Mouse (Mus musculus): ENCODE data around the gene Mcm8. TPM values are rescaled to one million over a fixed set of nuclear protein-coding genes. Genes with fewer than 3 reads are reported as not detected.

The Mcm8 gene
- 1 to 10 TPM; 3.3 to 4.2 TPM for total RNA-seq (2021)

GRCm38 (mm10) chr2:132815608-132816314 is at the start of gene Mcm8, which contains the start of gene Trmt6:
Gene Mcm8, plus strand, starts transcription at chr2:132816141.
Gene Trmt6, minus strand, starts transcription at chr2:132816055.
- peak; percentile 85 to 86 for DNase-seq

GRCm38 (mm10) chr2:132770822-132771221 is 45.1 kb upstream of the Mcm8 start:
- DNase-seq: no peak

- no peak for DNase-seq
Measured at GRCm38 (mm10) chr2:132780978-132781377, 35.0 kb upstream of the Mcm8 start, which contains the start of gene Chgb. Gene Chgb, plus strand, starts transcription at chr2:132781278.

DNA sequence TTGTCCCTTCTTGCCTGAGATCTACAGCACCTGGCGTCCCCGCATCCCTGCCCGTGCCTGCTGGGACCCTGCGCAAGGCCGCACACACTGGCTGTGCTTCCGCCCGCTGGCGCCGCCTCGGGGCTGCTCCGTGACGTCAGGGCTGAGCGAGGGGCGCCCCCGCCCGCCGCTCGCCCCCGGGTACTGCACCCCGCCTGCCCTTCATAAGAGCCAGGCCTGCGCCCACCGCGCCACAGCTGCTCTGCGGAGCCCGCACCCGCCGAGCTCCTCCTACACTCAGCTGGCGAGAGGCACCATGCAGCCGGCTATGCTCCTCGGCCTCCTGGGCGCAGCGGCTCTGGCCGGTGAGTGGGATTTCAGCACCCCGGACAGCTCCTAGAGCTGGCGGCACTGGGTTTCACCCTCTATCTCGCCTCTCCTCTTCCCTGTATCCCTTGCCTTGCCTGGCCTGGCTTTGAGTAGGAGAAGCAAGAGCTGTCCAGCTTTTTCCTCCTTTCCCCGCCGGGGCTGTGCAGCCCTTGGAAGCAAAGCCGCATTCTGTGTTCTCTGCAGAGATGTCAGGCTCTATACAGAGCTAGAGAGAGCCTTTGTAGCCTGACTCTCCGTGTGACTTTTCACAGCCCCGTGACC is 34.4 kb upstream of the Mcm8 start:
- peak; percentile 84 to 87 for DNase-seq

GRCm38 (mm10) chr2:132784039-132784438 is 31.9 kb upstream of the Mcm8 start:
- no peak for DNase-seq

DNA sequence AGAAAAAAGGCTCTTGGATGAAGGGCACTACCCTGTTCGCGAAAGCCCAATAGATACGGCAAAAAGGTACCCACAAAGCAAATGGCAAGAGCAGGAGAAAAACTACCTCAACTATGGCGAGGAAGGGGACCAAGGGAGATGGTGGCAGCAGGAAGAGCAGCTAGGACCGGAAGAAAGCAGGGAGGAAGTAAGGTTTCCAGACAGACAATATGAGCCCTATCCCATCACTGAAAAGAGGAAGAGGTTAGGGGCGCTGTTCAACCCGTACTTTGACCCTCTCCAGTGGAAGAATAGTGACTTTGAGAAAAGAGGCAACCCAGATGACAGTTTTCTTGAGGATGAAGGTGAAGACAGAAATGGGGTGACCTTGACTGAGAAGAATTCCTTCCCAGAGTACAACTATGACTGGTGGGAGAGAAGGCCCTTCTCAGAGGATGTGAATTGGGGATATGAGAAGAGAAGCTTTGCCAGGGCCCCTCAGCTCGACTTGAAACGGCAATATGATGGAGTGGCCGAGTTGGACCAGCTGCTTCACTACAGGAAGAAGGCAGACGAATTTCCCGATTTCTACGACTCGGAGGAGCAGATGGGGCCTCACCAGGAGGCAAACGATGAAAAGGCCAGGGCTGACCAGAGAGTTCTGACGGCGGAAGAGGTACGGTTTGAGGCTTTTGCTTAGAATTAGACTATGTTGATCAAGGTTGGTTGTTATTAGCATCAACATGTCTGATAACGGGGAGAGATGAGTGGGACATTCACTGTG is 22.3 kb upstream of the Mcm8 start:
- no peak for DNase-seq

- DNase-seq: no peak
Measured at GRCm38 (mm10) chr2:132794204-132794586, 21.7 kb upstream of the Mcm8 start.

- no peak for DNase-seq
Measured at GRCm38 (mm10) chr2:132802976-132803375, 13.0 kb upstream of the Mcm8 start.

- no peak for DNase-seq
Measured at GRCm38 (mm10) chr2:132841071-132841470, 25.1 kb downstream of the Mcm8 start.

- DNase-seq: peak; percentile 96 to 97
Measured at GRCm38 (mm10) chr2:132846407-132847358, 30.7 kb downstream of the Mcm8 start, which contains the start of gene Crls1. Gene Crls1, plus strand, starts transcription at chr2:132846666.

DNA sequence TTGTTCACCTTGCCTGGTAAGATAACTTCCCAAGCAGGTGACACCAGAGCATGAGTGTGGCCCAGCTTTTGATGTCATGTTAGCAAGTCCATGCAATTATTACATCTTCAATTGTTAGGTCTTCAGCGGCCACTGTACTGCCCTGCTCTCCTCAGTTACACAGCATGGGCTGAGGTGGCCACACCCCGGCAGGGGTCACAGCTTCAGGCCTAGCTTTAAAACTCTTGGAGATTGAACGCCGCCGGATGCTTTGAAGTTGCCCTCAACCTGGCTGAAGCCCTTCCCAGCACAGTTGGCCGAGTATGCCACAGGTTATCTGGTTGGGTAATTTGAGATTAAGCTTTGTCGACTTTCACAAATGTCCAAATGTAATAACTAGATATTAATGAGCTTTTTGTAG is 31.6 kb downstream of the Mcm8 start:
- DNase-seq: no peak

GRCm38 (mm10) chr2:132848361-132848760 is 32.4 kb downstream of the Mcm8 start:
- DNase-seq: no peak

- peak; percentile 26 to 41 for DNase-seq
Measured at GRCm38 (mm10) chr2:132849141-132849540, 33.2 kb downstream of the Mcm8 start.

GRCm38 (mm10) chr2:132853051-132853450 is 37.1 kb downstream of the Mcm8 start:
- DNase-seq: no peak

GRCm38 (mm10) chr2:132856333-132856732 is 40.4 kb downstream of the Mcm8 start:
- DNase-seq: no peak

DNA sequence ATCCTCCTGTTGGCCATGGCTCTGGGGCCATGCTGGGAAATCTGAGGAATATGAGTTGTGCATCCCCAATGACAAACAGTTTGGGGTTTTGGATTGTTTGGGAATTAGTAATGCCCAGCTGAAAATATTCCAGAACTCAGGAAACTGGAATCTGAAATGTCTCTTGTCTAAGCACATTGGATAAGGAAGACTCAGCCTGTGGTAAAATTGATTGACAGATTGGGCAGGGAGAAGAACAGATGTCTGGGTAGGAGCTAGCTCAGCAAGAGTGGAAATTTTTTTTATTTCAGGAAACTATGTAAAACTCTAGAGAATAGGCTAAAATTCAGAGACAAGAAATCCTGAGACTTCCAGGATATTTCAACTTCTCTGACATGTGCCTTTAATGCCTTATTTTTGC is 44.5 kb downstream of the Mcm8 start:
- DNase-seq: no peak

GRCm38 (mm10) chr2:132861456-132861855 is 45.5 kb downstream of the Mcm8 start:
- DNase-seq: no peak

- no peak for DNase-seq
Measured at GRCm38 (mm10) chr2:132863325-132863724, 47.4 kb downstream of the Mcm8 start.

DNA sequence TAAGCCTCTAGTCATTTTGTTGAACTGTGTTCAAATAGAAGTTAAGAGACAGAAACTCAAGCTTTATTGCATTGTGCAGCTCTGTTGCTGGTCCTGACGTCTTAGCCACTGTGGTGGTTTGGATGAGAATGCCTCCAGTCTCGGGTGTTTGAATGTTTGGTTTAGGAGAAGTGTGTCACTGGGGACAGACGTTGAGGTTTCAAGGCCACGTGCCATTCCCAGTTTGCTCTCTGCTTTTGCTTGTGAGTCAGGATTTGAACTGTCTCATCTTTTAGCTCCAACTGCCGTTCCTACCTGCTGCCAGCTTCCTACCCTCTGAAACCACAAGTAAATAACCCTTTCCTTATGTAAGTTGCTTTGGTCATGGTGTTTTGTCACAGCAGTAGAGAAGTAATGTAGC is 51.6 kb downstream of the Mcm8 start:
- no peak for DNase-seq

GRCm38 (mm10) chr2:132869682-132870081 is 53.7 kb downstream of the Mcm8 start:
- no peak for DNase-seq

DNA sequence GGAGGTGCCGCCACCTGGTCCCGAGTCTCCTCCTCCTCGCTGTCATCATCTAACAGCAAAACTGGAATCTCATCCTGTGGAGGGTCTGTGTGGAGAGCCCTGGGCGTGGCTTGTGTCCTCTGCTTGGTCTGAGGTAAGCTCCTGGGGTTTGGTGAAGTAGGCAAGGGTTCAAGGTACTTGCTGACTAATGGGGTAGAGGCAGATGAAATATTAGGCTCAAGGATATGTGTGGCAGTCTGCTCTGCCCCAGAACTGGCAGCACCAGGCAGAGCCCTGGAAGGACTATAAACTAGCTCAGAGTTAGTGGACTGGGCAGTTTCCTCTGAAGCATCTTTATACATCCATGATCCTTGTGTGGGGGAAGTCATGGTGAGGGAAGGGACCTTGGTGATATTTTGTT is 54.3 kb downstream of the Mcm8 start:
- no peak for DNase-seq

GRCm38 (mm10) chr2:132871663-132872062 is 55.7 kb downstream of the Mcm8 start:
- no peak for DNase-seq
